Mouse (Mus musculus) stomach, embryonic 16.5 days (tissue): ENCODE data around the gene Dedd2. TPM values are rescaled to one million over a fixed set of nuclear protein-coding genes. Genes with fewer than 3 reads are reported as not detected.

Experiments used
- ATAC-seq: fragments of 200-750 bp; cut with Nextera tagmentation; 2 replicates; pipeline ENCODE4 v1.8.0; 2017; ENCODE audit warnings: moderate number of reproducible peaks, moderate TSS enrichment; ENCODE audit not compliant: insufficient read depth, low FRiP score
- H3K27ac ChIP-seq: fragments of 300-500 bp; sonication (generic); 2 replicates; pipeline ENCODE4 v1.5.1; 2014; ENCODE audit warnings: low read length
- H3K27me3 ChIP-seq: fragments of 300-500 bp; sonication (generic); 2 replicates; pipeline ENCODE4 v1.6.1; 2014; ENCODE audit warnings: low read length, control low read depth, mixed read lengths; ENCODE audit not compliant: control insufficient read depth, insufficient read depth
- H3K36me3 ChIP-seq: fragments of 300-500 bp; sonication (generic); 2 replicates; pipeline ENCODE4 v1.6.1; 2014; ENCODE audit warnings: low read length; ENCODE audit not compliant: control insufficient read depth, insufficient read depth
- H3K4me1 ChIP-seq: fragments of 300-500 bp; sonication (generic); 2 replicates; pipeline ENCODE4 v1.6.1; 2014; ENCODE audit warnings: low read length, control low read depth, mixed read lengths; ENCODE audit not compliant: control insufficient read depth, insufficient read depth
- H3K4me2 ChIP-seq: fragments of 300-500 bp; sonication (generic); 2 replicates; pipeline ENCODE4 v1.6.1; 2014; ENCODE audit warnings: low read depth, low read length, mixed read lengths
- H3K4me3 ChIP-seq: fragments of 300-500 bp; sonication (generic); replicated peaks from 2 replicates; pipeline ENCODE4 v1.5.1; 2014; ENCODE audit warnings: mild to moderate bottlenecking, low read length
- H3K9ac ChIP-seq: fragments of 300-500 bp; sonication (generic); 2 replicates; pipeline ENCODE4 v1.6.1; 2014; ENCODE audit warnings: low read length
- H3K9me3 ChIP-seq: fragments of 300-500 bp; sonication (generic); replicated peaks from 2 replicates; pipeline ENCODE4 v1.6.1; 2016; ENCODE audit warnings: low read length, control low read depth; ENCODE audit not compliant: control insufficient read depth
- WGBS: fragments of 180-500 bp; shearing (Covaris S2); extraction: QIAGEN DNeasy Blood & Tissue Kit; methylation state at CpG from one replicate; pipeline ENCODE4 v1.1.7; 2014; 5-methylcytosine and 5-hydroxymethylcytosine counted together
- polyA plus RNA-seq: library from polyadenylated mRNA; unstranded; fragments of >200 nt; fragmentation: Nextera tagmentation; extraction: Ambion mirVana; gene quantifications from 2 replicates; pipeline ENCODE4 v1.2.1, GENCODE M21; 2015

The Dedd2 gene
- polyA plus RNA-seq, 1 experiment from 2014 or later = 9.1 TPM

DNA sequence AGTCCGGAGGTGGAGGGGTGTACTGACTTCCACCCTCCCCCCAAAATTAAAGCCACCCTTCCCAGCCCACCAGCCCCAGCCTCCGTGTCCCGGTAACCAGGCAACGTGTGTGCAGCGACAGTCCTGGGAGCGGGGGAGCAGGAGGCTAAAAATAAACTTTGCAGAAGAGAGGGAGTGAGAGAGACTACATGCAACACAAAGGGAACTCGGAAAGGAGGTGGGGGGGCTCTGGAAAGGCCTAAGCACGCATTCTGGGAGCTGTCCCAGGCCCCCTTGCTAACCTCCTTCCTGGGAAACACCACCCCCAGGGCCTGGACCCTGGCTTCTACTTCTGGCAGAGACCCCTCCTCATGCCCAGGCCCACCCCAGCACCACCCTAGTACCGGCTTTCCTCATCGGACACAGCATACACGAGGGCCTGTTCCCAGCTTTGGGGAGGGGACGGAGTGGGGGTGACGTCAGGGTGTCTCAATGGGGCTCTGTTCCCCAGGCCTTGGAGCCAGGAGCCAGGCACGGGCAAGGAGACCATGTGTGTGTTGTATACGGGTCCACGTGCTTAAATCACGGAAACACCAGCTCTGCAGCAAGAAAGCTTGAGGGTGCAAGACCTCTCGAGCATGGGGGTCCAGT lies 27.7 kb upstream of the Dedd2 start:
- H3K27ac ChIP-seq = peak overlapping the region; percentile 99
- peaks cover 14% of the 10 kb centered on the region; the same call in 1 of the 2 replicates for H3K36me3 ChIP-seq
- no peaks in the 10 kb centered on the region for H3K27me3 ChIP-seq
- peak overlapping the region; percentile 93 for H3K4me2 ChIP-seq
- H3K4me1 ChIP-seq = peaks cover 40% of the 10 kb centered on the region
- peak overlapping the region; percentile 75 for H3K4me3 ChIP-seq
- 0 out of 2 replicates have a peak, but pooled peaks have one; percentile 0 for ATAC-seq
- H3K9me3 ChIP-seq = no peaks in the 10 kb centered on the region
- WGBS = under 1% methylated on average over 18 of the region's 18 CpGs
- H3K9ac ChIP-seq = peak overlapping the region; percentile 89

DNA sequence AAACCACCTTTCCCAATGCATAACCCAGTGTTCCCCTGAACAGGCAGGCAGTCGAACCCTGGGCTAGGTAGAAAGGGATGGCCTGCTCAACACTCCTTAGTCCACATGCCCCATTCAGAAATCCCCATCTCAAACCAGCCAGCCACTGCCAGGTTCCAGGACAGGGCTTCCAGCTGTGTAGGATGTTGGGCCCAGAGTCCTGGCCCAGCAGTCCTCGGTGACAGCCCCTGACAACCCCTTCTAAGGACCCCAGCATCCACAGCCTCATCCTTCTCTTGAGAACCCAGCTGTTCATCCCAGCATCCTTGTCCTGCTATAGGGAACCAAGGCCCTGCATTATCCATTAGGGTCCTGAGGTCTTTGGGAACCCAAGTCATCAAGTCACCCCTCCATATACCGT lies 27.1 kb upstream of the Dedd2 start:
- H3K27me3 ChIP-seq = no peaks in the 10 kb centered on the region
- peaks cover 40% of the 10 kb centered on the region for H3K4me1 ChIP-seq
- peak overlapping the region; percentile 89 for H3K9ac ChIP-seq
- peak overlapping the region; percentile 93 for H3K4me2 ChIP-seq
- peak overlapping the region; percentile 99 for H3K27ac ChIP-seq
- ATAC-seq = no peak
- peaks cover 14% of the 10 kb centered on the region; the same call in 1 of the 2 replicates for H3K36me3 ChIP-seq
- 12% methylated on average over 3 of the region's 3 CpGs for WGBS
- H3K4me3 ChIP-seq = peak overlapping the region; percentile 75
- H3K9me3 ChIP-seq = no peaks in the 10 kb centered on the region

DNA sequence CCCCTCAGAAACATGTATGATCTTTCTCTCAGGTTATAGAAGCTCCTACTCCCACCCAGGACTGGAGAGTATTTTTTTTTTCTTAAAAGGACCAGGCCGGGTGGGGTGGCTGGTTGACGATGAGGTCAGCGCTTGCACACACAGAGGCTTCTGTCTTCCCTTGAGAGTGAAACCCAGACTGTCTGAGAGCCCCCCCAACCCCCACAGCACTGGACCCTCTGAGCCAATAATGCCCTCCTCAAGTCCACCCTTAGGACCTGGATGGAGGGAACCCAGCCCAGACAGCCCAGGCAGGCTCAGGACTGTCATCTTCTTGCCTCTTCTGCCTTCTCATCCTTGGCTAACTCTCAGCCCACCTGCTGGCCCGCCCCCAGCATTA lies 26.3 kb upstream of the Dedd2 start:
- ATAC-seq = no peak
- Histone ChIP-seq H3K27me3 (no peaks in the 10 kb centered on the region), H3K36me3 (peaks cover 14% of the 10 kb centered on the region; the same call in 1 of the 2 replicates), H3K4me3 (peak overlapping the region; percentile 75), H3K9me3 (no peaks in the 10 kb centered on the region), H3K9ac (peak overlapping the region; percentile 89), H3K4me1 (peaks cover 37% of the 10 kb centered on the region), H3K4me2 (peak overlapping the region; percentile 93), H3K27ac (peak overlapping the region; percentile 99)
- 24% methylated on average over 4 of the region's 4 CpGs for WGBS

DNA sequence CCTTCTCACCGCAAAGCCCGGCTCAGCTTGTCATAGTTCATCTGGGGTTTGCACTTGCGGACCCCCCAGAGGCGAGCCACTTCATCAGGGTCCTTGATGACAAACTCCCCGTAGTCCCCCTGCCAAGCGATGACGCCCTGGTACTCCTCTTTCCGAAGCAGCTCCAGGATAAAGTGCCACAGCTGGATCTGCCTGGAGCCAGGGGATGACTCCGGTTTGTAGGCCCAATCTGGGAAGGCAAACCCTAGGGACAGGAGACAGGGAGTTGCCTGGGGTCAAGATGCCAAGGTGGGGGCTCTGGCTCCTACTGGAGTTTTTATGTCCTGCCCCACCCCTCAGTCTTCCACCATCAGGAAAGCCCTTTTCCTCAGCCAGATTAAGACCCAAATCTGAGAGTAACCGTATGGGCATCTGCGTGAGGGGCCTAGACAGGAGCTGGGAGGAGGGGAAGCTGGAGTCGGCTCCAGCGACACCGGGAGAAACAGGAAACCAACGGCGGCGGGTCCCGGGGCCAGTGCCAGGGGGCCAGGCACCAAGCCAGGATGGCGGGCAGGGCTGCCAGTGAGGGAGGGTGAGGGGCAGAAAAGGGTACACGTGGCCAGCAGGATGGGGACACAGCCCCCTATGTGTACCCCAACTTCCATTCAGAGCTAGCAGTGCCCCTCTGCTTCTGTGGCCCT lies 25.8 kb upstream of the Dedd2 start:
- H3K27ac ChIP-seq = peak overlapping the region; percentile 99
- H3K27me3 ChIP-seq = no peaks in the 10 kb centered on the region
- H3K36me3 ChIP-seq = peaks cover 14% of the 10 kb centered on the region; the same call in 1 of the 2 replicates
- no peaks in the 10 kb centered on the region for H3K9me3 ChIP-seq
- ATAC-seq = no peak
- H3K9ac ChIP-seq = peak overlapping the region; percentile 89
- H3K4me1 ChIP-seq = peaks cover 34% of the 10 kb centered on the region
- peak overlapping the region; percentile 93 for H3K4me2 ChIP-seq
- peak overlapping the region; percentile 75 for H3K4me3 ChIP-seq
- 43% methylated on average over 20 of the region's 20 CpGs for WGBS

DNA sequence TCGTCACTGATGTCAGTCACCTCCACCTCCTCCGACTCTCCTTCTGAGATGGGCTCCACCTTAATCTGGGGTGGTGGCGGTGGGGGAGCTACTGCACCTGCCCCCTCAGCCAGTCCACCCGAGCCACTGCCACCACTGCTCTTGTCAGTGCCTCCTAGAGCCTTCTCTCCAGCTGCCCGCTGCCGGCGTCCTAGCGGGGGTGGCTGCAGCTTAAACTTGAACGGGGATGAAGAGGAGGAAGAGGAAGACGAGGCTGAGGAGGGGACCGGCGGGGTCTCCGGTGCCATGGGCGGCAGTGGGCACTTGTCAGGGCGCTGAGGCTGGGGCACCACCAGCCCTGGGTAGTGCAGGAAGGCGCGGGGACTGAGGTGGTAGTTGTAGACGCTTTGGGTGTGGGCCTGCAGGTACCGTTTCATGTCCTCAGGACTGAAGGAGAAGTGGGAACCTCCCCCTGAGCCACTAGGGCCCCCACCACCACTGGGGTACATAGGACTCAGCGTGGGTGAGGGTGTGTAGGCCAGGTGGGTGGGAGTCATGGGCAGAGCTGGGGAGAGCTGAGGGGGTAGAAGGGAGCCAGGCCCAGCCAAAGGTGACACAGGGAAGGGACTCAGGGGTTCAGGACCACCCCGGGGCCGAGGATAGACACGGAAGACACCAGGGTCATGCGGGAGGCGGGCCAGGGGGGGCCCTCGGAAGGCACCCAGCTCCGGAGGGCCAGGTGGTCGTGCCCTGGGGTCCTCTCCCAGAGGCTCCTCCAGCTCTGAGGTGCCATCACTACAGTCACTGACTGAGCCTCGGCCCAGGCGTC lies 24.4 kb upstream of the Dedd2 start:
- no peak for ATAC-seq
- H3K27ac ChIP-seq = no peak overlapping the region
- H3K36me3 ChIP-seq = peaks cover 14% of the 10 kb centered on the region; the same call in 1 of the 2 replicates
- no peak overlapping the region for H3K9ac ChIP-seq
- no peaks in the 10 kb centered on the region for H3K9me3 ChIP-seq
- no peak overlapping the region for H3K4me2 ChIP-seq
- no peaks in the 10 kb centered on the region for H3K27me3 ChIP-seq
- H3K4me1 ChIP-seq = peaks cover 35% of the 10 kb centered on the region
- H3K4me3 ChIP-seq = no peak overlapping the region
- WGBS = 86% methylated on average over 30 of the region's 30 CpGs

DNA sequence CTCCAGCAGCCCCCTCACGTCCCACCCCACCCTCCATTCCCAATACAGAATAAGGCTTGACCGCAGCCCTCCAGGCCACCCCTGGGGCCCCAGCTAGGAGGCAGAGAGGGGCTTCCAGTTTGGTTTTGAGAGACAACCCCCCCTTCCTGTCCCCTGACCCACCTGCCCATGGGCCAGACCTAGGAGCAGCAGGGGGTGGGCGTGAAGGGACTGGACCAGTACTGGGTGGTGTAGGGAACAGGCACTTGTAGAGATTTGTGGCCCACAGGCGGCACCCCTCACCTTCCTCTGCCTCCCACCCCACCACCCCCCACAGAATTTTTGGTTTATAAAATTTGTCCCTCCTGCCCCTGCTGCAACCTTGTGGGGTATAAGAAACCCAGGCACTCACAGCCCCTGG lies 22.9 kb upstream of the Dedd2 start:
- peaks cover 14% of the 10 kb centered on the region; the same call in 1 of the 2 replicates for H3K36me3 ChIP-seq
- WGBS = 97% methylated on average over 4 of the region's 4 CpGs
- H3K4me2 ChIP-seq = no peak overlapping the region
- no peak overlapping the region for H3K27ac ChIP-seq
- H3K4me3 ChIP-seq = no peak overlapping the region
- ATAC-seq = no peak
- H3K4me1 ChIP-seq = peaks cover 37% of the 10 kb centered on the region
- H3K27me3 ChIP-seq = no peaks in the 10 kb centered on the region
- H3K9me3 ChIP-seq = no peaks in the 10 kb centered on the region
- H3K9ac ChIP-seq = no peak overlapping the region

DNA sequence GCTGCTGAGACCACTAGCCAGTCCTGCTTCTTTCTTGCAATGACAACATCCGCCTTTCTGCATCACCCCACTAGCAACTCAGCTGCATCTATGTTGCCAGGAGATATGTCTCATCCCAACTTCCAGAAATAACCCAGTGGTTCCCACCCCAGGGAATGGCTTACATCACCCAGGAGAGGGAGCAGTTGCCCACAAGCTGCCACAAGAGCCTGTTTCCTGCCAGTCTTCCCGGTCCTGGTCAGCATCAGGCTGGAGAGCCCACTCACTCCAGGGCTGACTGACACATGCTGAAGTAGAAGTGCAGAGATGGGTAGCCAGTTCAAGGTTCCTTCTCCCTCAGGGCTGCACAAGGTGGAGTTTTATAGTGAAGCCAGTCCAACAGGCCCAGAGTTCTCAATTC lies 20.6 kb upstream of the Dedd2 start:
- WGBS = 31% methylated on average over 2 of the region's 2 CpGs
- Histone ChIP-seq H3K9ac (no peak overlapping the region), H3K27me3 (no peaks in the 10 kb centered on the region), H3K36me3 (peaks cover 13% of the 10 kb centered on the region; the same call in 1 of the 2 replicates), H3K9me3 (no peaks in the 10 kb centered on the region), H3K4me1 (peaks cover 23% of the 10 kb centered on the region), H3K4me3 (no peak overlapping the region), H3K27ac (no peak overlapping the region), H3K4me2 (no peak overlapping the region)
- no peak for ATAC-seq

DNA sequence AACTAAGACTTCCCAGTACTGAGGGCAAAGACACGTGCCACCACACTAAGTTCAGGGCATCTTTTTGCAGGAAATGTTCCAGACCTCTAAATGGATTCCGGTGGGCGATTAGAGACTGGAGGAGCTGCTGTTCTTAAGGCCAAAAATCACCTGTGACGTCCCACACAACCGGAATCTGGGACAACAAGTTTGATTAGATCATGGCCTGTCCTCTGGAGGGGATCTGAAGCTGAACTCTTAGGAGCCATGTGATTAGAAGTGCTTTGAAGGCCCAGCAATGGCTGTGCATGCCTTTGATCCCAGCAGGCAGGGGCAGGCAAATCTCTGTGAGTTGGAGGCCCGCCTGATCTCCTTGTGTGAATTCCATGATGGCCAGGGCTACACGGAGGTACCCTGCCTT lies 20.2 kb upstream of the Dedd2 start:
- no peak overlapping the region for H3K27ac ChIP-seq
- H3K9me3 ChIP-seq = no peaks in the 10 kb centered on the region
- peaks cover 23% of the 10 kb centered on the region for H3K4me1 ChIP-seq
- H3K9ac ChIP-seq = no peak overlapping the region
- no peak for ATAC-seq
- no peaks in the 10 kb centered on the region for H3K27me3 ChIP-seq
- 66% methylated on average over 7 of the region's 7 CpGs for WGBS
- peaks cover 8% of the 10 kb centered on the region; the same call in 1 of the 2 replicates for H3K36me3 ChIP-seq
- H3K4me3 ChIP-seq = no peak overlapping the region
- no peak overlapping the region for H3K4me2 ChIP-seq
